Mouse (Mus musculus) MEL (cell line): ENCODE measurements around the gene Rassf2. TPM values are rescaled to one million over a fixed set of nuclear protein-coding genes. Genes with fewer than 3 reads are reported as not detected.

Source experiments
- DNase-seq: peaks from one replicate; pipeline ENCODE4 v3.0.0; 2011; ENCODE audit warnings: low read depth, low spot score
- H3K27ac ChIP-seq: 2 replicates; pipeline ENCODE4 v1.5.1; 2012; ENCODE audit warnings: low read depth, mild to moderate bottlenecking, control low read depth, low read length, moderate library complexity; ENCODE audit not compliant: control insufficient read depth
- H3K27me3 ChIP-seq, 2 experiments: fragments of 150-350 bp in 1 of 2; sonication (generic) in 1 of 2; 2 replicates each; pipeline ENCODE4 v1.6.1; 2012; ENCODE audit warnings: low read length in 2 of 2, mild to moderate bottlenecking in 2 of 2, improper control_type of control experiment in 1 of 2, moderate library complexity in 1 of 2; ENCODE audit not compliant: insufficient read depth in 2 of 2, control insufficient read depth in 1 of 2
- H3K36me3 ChIP-seq, 2 experiments: 2 replicates each; pipeline ENCODE4 v1.6.1; 2012 to 2014; ENCODE audit warnings: low read length in 2 of 2, improper control_type of control experiment in 1 of 2, inconsistent platforms in 1 of 2, mild to moderate bottlenecking in 1 of 2; ENCODE audit not compliant: insufficient read depth in 2 of 2, control insufficient read depth in 1 of 2
- H3K4me1 ChIP-seq, 2 experiments: fragments of 150-350 bp in 1 of 2; sonication (generic) in 1 of 2; 2 replicates each; pipeline ENCODE4 v1.6.1; 2012; ENCODE audit warnings: low read length in 2 of 2, improper control_type of control experiment in 1 of 2, mild to moderate bottlenecking in 1 of 2; ENCODE audit not compliant: insufficient read depth in 2 of 2, control insufficient read depth in 1 of 2
- H3K4me3 ChIP-seq, 2 experiments: fragments of 150-350 bp in 1 of 2; sonication (generic) in 1 of 2; 2 replicates each; pipeline ENCODE4 v1.5.1; 2012; ENCODE audit warnings: low read depth in 2 of 2, low read length in 2 of 2, mild to moderate bottlenecking in 2 of 2, moderate library complexity in 2 of 2, control low read depth in 1 of 2, improper control_type of control experiment in 1 of 2; ENCODE audit not compliant: control insufficient read depth in 1 of 2, insufficient read depth in 1 of 2
- H3K79me2 ChIP-seq: 2 replicates; pipeline ENCODE4 v1.6.1; 2012; ENCODE audit warnings: mild to moderate bottlenecking, low read length, moderate library complexity; ENCODE audit not compliant: control insufficient read depth, poor library complexity, insufficient read depth
- H3K9ac ChIP-seq: 2 replicates; pipeline ENCODE4 v1.6.1; 2012; ENCODE audit warnings: low read depth, mild to moderate bottlenecking, control low read depth, low read length, moderate library complexity; ENCODE audit not compliant: control insufficient read depth, poor library complexity, severe bottlenecking
- H3K9me3 ChIP-seq: fragments of 150-350 bp; sonication (generic); replicated peaks from 2 replicates; pipeline ENCODE4 v1.6.1; 2012; ENCODE audit warnings: mild to moderate bottlenecking, low read length, improper control_type of control experiment, moderate library complexity; ENCODE audit not compliant: insufficient read depth
- BHLHE40 ChIP-seq: IDR thresholded peaks from 2 replicates; pipeline ENCODE4 v1.6.1; 2012; ENCODE audit warnings: low read depth, mild to moderate bottlenecking, inconsistent platforms, low read length, improper control_type of control experiment, borderline replicate concordance
- CTCF ChIP-seq, 3 experiments: IDR thresholded peaks in 2 of 3; conservative IDR thresholded peaks in 1 of 3; 2 replicates each; pipeline ENCODE4 v1.5.1; 2011 to 2012; ENCODE audit warnings: low read length in 3 of 3, low read depth in 2 of 3, mild to moderate bottlenecking in 2 of 3, improper control_type of control experiment in 1 of 3, inconsistent platforms in 1 of 3, mixed read lengths in 1 of 3, moderate library complexity in 1 of 3; ENCODE audit not compliant: control insufficient read depth in 1 of 3, insufficient read depth in 1 of 3, poor library complexity in 1 of 3, severe bottlenecking in 1 of 3
- EP300 ChIP-seq, 2 experiments: IDR thresholded peaks; 2 replicates each; pipeline ENCODE4 v1.6.1; 2011; ENCODE audit warnings: improper control_type of control experiment in 2 of 2, low read length in 2 of 2, low read depth in 1 of 2, mild to moderate bottlenecking in 1 of 2
- GABPA ChIP-seq: IDR thresholded peaks from 2 replicates; pipeline ENCODE4 v1.6.1; 2012; ENCODE audit warnings: low read depth, mild to moderate bottlenecking, inconsistent platforms, low read length, improper control_type of control experiment, moderate library complexity
- GATA1 ChIP-seq: IDR thresholded peaks from 2 replicates; pipeline ENCODE4 v1.6.1; 2011; ENCODE audit warnings: low read depth, low read length, improper control_type of control experiment
- HCFC1 ChIP-seq: IDR thresholded peaks from 2 replicates; pipeline ENCODE4 v1.6.1; 2012; ENCODE audit warnings: low read depth, mild to moderate bottlenecking, inconsistent platforms, low read length, improper control_type of control experiment, moderate library complexity
- JUND ChIP-seq: IDR thresholded peaks from 2 replicates; pipeline ENCODE4 v1.6.1; 2011; ENCODE audit warnings: low read depth, mild to moderate bottlenecking, improper control_type of control experiment, low read length
- MAFK ChIP-seq: IDR thresholded peaks from 2 replicates; pipeline ENCODE4 v1.6.1; 2011; ENCODE audit warnings: low read depth, mild to moderate bottlenecking, low read length, improper control_type of control experiment, borderline replicate concordance
- MAX ChIP-seq: IDR thresholded peaks from 2 replicates; pipeline ENCODE4 v1.6.1; 2011; ENCODE audit warnings: low read length, improper control_type of control experiment
- MXI1 ChIP-seq: IDR thresholded peaks from 2 replicates; pipeline ENCODE4 v1.6.1; 2011; ENCODE audit warnings: mild to moderate bottlenecking, low read depth, low read length, improper control_type of control experiment
- NELFE ChIP-seq: IDR thresholded peaks from 2 replicates; pipeline ENCODE4 v1.6.1; 2011; ENCODE audit warnings: low read depth, low read length, improper control_type of control experiment
- NRF1 ChIP-seq: IDR thresholded peaks from 2 replicates; pipeline ENCODE4 v1.6.1; 2014; ENCODE audit warnings: low read depth, mild to moderate bottlenecking, inconsistent platforms, low read length, improper control_type of control experiment, moderate library complexity; ENCODE audit not compliant: poor library complexity, insufficient read depth, severe bottlenecking
- POLR2A ChIP-seq, 2 experiments: IDR thresholded peaks; 2 replicates each; pipeline ENCODE4 v1.6.1; 2011 to 2012; ENCODE audit warnings: low read length in 2 of 2, mild to moderate bottlenecking in 2 of 2, control low read depth in 1 of 2, improper control_type of control experiment in 1 of 2, low read depth in 1 of 2, moderate library complexity in 1 of 2; ENCODE audit not compliant: control insufficient read depth in 1 of 2, insufficient read depth in 1 of 2, poor library complexity in 1 of 2
- POLR2AphosphoS5 ChIP-seq: IDR thresholded peaks from 2 replicates; pipeline ENCODE4 v1.6.1; 2012; ENCODE audit warnings: low read depth, borderline replicate concordance, mild to moderate bottlenecking, inconsistent platforms, low read length, moderate library complexity, mixed read lengths
- RAD21 ChIP-seq: IDR thresholded peaks from 2 replicates; pipeline ENCODE4 v1.6.1; 2011; ENCODE audit warnings: mild to moderate bottlenecking, low read depth, low read length, improper control_type of control experiment
- RCOR1 ChIP-seq: IDR thresholded peaks from 2 replicates; pipeline ENCODE4 v1.6.1; 2012; ENCODE audit warnings: low read depth, mild to moderate bottlenecking, inconsistent platforms, low read length, improper control_type of control experiment
- SIN3A ChIP-seq: IDR thresholded peaks from 2 replicates; pipeline ENCODE4 v1.6.1; 2012; ENCODE audit warnings: low read length, improper control_type of control experiment, inconsistent platforms
- SMC3 ChIP-seq: IDR thresholded peaks from 2 replicates; pipeline ENCODE4 v1.6.1; 2011; ENCODE audit warnings: low read depth, low read length, improper control_type of control experiment
- TAL1 ChIP-seq: IDR thresholded peaks from 2 replicates; pipeline ENCODE4 v1.6.1; 2012; ENCODE audit warnings: mild to moderate bottlenecking, inconsistent platforms, low read length, moderate library complexity, mixed read lengths
- USF2 ChIP-seq, 2 experiments: IDR thresholded peaks; 2 replicates each; pipeline ENCODE4 v1.6.1; 2011 to 2012; ENCODE audit warnings: improper control_type of control experiment in 2 of 2, low read length in 2 of 2, borderline replicate concordance in 1 of 2, inconsistent platforms in 1 of 2, low read depth in 1 of 2, mild to moderate bottlenecking in 1 of 2; ENCODE audit not compliant: insufficient read depth in 1 of 2
- ZMIZ1 ChIP-seq: IDR thresholded peaks from 2 replicates; pipeline ENCODE4 v1.6.1; 2012; ENCODE audit warnings: low read depth, mild to moderate bottlenecking, inconsistent platforms, low read length, improper control_type of control experiment, moderate library complexity
- ZNF384 ChIP-seq: IDR thresholded peaks from 2 replicates; pipeline ENCODE4 v1.6.1; 2012; ENCODE audit warnings: low read depth, mild to moderate bottlenecking, inconsistent platforms, low read length, improper control_type of control experiment
- polyA plus RNA-seq, 2 experiments: library from polyadenylated mRNA; stranded (reverse) in 1 of 2; unstranded in 1 of 2; fragments of >175 nt in 1 of 2; fragments of >200 nt in 1 of 2; gene quantifications; 2 replicates each; pipeline versions ENCODE4 v1.2.1 to v1.2.4; 2012; ENCODE audit warnings: low replicate concordance in 2 of 2, low read depth in 1 of 2; ENCODE audit not compliant: insufficient read length in 2 of 2, insufficient read depth in 1 of 2, missing spikeins in 1 of 2
- total RNA-seq: library from RNA; depleted of rRNA; stranded (reverse); fragments of 300-350 nt; gene quantifications from 2 replicates; pipeline ENCODE4 v1.2.3, GENCODE M21; 2012

The Rassf2 gene
- total and polyA plus RNA-seq, 3 experiments = 0.69 to 4.1 TPM; not detected in 1

DNA sequence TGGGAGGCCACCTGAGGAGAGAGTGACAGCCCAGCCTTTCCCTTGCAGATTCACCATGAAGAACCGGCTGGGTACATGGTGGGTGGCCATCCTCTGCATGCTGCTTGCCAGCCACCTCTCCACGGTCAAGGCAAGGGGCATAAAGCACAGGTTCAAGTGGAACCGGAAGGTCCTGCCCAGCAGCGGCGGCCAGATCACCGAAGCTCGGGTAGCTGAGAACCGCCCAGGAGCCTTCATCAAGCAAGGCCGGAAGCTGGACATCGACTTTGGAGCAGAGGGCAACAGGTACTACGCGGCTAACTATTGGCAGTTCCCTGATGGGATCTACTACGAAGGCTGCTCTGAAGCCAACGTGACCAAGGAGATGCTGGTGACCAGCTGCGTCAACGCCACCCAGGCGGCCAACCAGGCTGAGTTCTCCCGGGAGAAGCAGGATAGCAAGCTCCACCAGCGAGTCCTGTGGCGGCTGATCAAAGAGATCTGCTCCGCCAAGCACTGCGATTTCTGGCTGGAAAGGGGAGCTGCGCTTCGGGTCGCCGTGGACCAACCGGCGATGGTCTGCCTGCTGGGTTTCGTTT lies 77.0 kb downstream of the Rassf2 start:
- Histone ChIP-seq H3K79me2 (no peaks in the 10 kb centered on the region), H3K36me3 (peaks cover 0 to 2% of the 10 kb centered on the region in 2 experiments; a peak in 1 of 4 replicates), H3K4me3 (no peak overlapping the region), H3K9ac (no peak overlapping the region), H3K4me1 (peaks cover 0 to 3% of the 10 kb centered on the region in 2 experiments; a peak in 1 of 4 replicates), H3K27me3 (no peaks in the 10 kb centered on the region), H3K27ac (no peak overlapping the region), H3K9me3 (no peaks in the 10 kb centered on the region)
- no peak for TF ChIP-seq SMC3
- no peak for TF ChIP-seq MAX
- no peak for TF ChIP-seq ZMIZ1
- TF ChIP-seq NRF1 = no peak
- no peak for TF ChIP-seq TAL1
- TF ChIP-seq GATA1 = no peak
- TF ChIP-seq HCFC1 = no peak
- no peak for TF ChIP-seq MAFK
- TF ChIP-seq JUND = no peak
- no peak for TF ChIP-seq POLR2A (IDR thresholded peaks at IDR 0.05; ENCODE audit: control insufficient read depth in 1 of 2, insufficient read depth in 1 of 2, low read depth in 1 of 2, low read length in 2 of 2, poor library complexity in 1 of 2)
- no peak for DNase-seq

- Histone ChIP-seq H3K4me1 (peaks cover 0 to 3% of the 10 kb centered on the region in 2 experiments; a peak in 1 of 4 replicates), H3K27ac (no peak overlapping the region), H3K4me3 (no peak overlapping the region), H3K27me3 (no peaks in the 10 kb centered on the region), H3K9ac (no peak overlapping the region), H3K9me3 (no peaks in the 10 kb centered on the region), H3K36me3 (peaks cover 0 to 2% of the 10 kb centered on the region in 2 experiments; a peak in 1 of 4 replicates), H3K79me2 (no peaks in the 10 kb centered on the region)
- DNase-seq = no peak
- TF ChIP-seq GABPA (no peak), BHLHE40 (no peak), POLR2AphosphoS5 (no peak), USF2 (IDR thresholded peaks at IDR 0.05; ENCODE audit: borderline replicate concordance in 1 of 2, insufficient read depth in 1 of 2, low read depth in 1 of 2, low read length in 2 of 2) (no peak), RAD21 (no peak), SIN3A (no peak), ZNF384 (no peak), CTCF (IDR thresholded peaks at IDR 0.05 in 2 of 3, conservative IDR thresholded peaks at IDR 0.05 in 1 of 3; ENCODE audit: control insufficient read depth in 1 of 3, insufficient read depth in 1 of 3, low read depth in 2 of 3, low read length in 3 of 3, poor library complexity in 1 of 3, severe bottlenecking in 1 of 3) (no peak), NELFE (no peak), GATA1 (no peak), SMC3 (no peak), EP300 (IDR thresholded peaks at IDR 0.05; ENCODE audit: low read depth in 1 of 2, low read length in 2 of 2) (no peak), JUND (no peak), MXI1 (no peak), RCOR1 (no peak)
Observed at GRCm38 (mm10) chr2:131952456-131952855, 77.6 kb downstream of the Rassf2 start.
